Mouse (Mus musculus) heart, embryonic 11.5 days (tissue): ENCODE data around the gene Clmp. TPM values are rescaled to one million over a fixed set of nuclear protein-coding genes. Genes with fewer than 3 reads are reported as not detected.

Experiments
- ATAC-seq: fragments of 200-750 bp; cut with Nextera tagmentation; replicated peaks from 2 replicates; pipeline ENCODE4 v1.8.0; 2017; ENCODE audit warnings: moderate library complexity; ENCODE audit not compliant: insufficient number of reproducible peaks, low FRiP score, low TSS enrichment
- H3K27ac ChIP-seq: fragments of 300-500 bp; sonication (generic); 2 replicates; pipeline ENCODE4 v1.5.1; 2014; ENCODE audit warnings: mild to moderate bottlenecking, low read depth, low read length
- H3K27me3 ChIP-seq: fragments of 300-500 bp; sonication (generic); 2 replicates; pipeline ENCODE4 v1.6.1; 2014; ENCODE audit warnings: mild to moderate bottlenecking, low read length, mixed read lengths; ENCODE audit not compliant: control insufficient read depth, insufficient read depth
- H3K36me3 ChIP-seq: fragments of 300-500 bp; sonication (generic); 2 replicates; pipeline ENCODE4 v1.6.1; 2014; ENCODE audit warnings: mild to moderate bottlenecking, low read length, moderate library complexity, mixed read lengths; ENCODE audit not compliant: control insufficient read depth, insufficient read depth
- H3K4me1 ChIP-seq: fragments of 300-500 bp; sonication (generic); 2 replicates; pipeline ENCODE4 v1.6.1; 2014; ENCODE audit warnings: low read length; ENCODE audit not compliant: control insufficient read depth, insufficient read depth
- H3K4me2 ChIP-seq: fragments of 300-500 bp; sonication (generic); 2 replicates; pipeline ENCODE4 v1.6.1; 2014; ENCODE audit warnings: mild to moderate bottlenecking, moderate library complexity
- H3K4me3 ChIP-seq: fragments of 300-500 bp; sonication (generic); 2 replicates; pipeline ENCODE4 v1.5.1; 2014; ENCODE audit warnings: low read depth, low read length
- H3K9ac ChIP-seq: fragments of 300-500 bp; sonication (generic); 2 replicates; pipeline ENCODE4 v1.6.1; 2014; ENCODE audit warnings: mild to moderate bottlenecking, low read depth, low read length, moderate library complexity
- H3K9me3 ChIP-seq: fragments of 300-500 bp; sonication (generic); replicated peaks from 2 replicates; pipeline ENCODE4 v1.6.1; 2016; ENCODE audit warnings: low read length; ENCODE audit not compliant: control insufficient read depth
- WGBS: fragments of 180-500 bp; shearing (Covaris S2); extraction: QIAGEN DNeasy Blood & Tissue Kit; methylation state at CpG from one replicate; pipeline ENCODE4 v1.1.7; 2014; ENCODE audit not compliant: insufficient replicate concordance; 5-methylcytosine and 5-hydroxymethylcytosine counted together
- polyA plus RNA-seq: library from polyadenylated mRNA; unstranded; fragments of >200 nt; fragmentation: Nextera tagmentation; extraction: Ambion mirVana; gene quantifications from 2 replicates; pipeline ENCODE4 v1.2.1, GENCODE M21; 2014

Gene Clmp
- polyA plus RNA-seq, 1 experiment from 2014 or later, result 15.3 TPM

GRCm38 (mm10) chr9:40731591-40732048, 45.9 kb downstream of the Clmp start:
- 8% methylated on average over 7 of the region's 7 CpGs for WGBS

GRCm38 (mm10) chr9:40732302-40732701, 46.5 kb downstream of the Clmp start:
- no peak overlapping the region for H3K9ac ChIP-seq
- H3K4me2 ChIP-seq, result no peak overlapping the region; the same call in 1 of the 2 replicates
- ATAC-seq, result no peak
- no peak overlapping the region for H3K27ac ChIP-seq
- no peaks in the 10 kb centered on the region for H3K9me3 ChIP-seq
- H3K36me3 ChIP-seq, result no peaks in the 10 kb centered on the region
- WGBS, result 24% methylated on average over 2 of the region's 2 CpGs
- H3K4me1 ChIP-seq, result 0 out of 2 replicates have a peak, but pooled peaks cover 4% of the 10 kb centered on the region
- no peak overlapping the region for H3K4me3 ChIP-seq
- H3K27me3 ChIP-seq, result no peaks in the 10 kb centered on the region

More at GRCm38 (mm10) chr9:40731591-40732048, 45.9 kb downstream of the Clmp start:
- Histone ChIP-seq H3K9ac (peak overlapping the region; percentile 73), H3K4me2 (peak overlapping the region; percentile 73), H3K4me3 (peak overlapping the region; percentile 45), H3K4me1 (0 out of 2 replicates have a peak, but pooled peaks cover 4% of the 10 kb centered on the region), H3K9me3 (no peaks in the 10 kb centered on the region), H3K27ac (peak overlapping the region; percentile 82), H3K27me3 (no peaks in the 10 kb centered on the region), H3K36me3 (no peaks in the 10 kb centered on the region)
- ATAC-seq, result no peak

GRCm38 (mm10) chr9:40737117-40737516, 51.4 kb downstream of the Clmp start:
- no peak overlapping the region for H3K4me3 ChIP-seq
- no peak overlapping the region for H3K9ac ChIP-seq
- H3K4me1 ChIP-seq, result no peaks in the 10 kb centered on the region
- no peak overlapping the region for H3K4me2 ChIP-seq
- no peaks in the 10 kb centered on the region for H3K9me3 ChIP-seq
- 73% methylated on average over 6 of the region's 6 CpGs for WGBS
- H3K27ac ChIP-seq, result no peak overlapping the region
- no peaks in the 10 kb centered on the region for H3K36me3 ChIP-seq
- ATAC-seq, result no peak
- no peaks in the 10 kb centered on the region for H3K27me3 ChIP-seq

- Histone ChIP-seq H3K36me3 (no peaks in the 10 kb centered on the region), H3K9me3 (no peaks in the 10 kb centered on the region), H3K4me3 (no peak overlapping the region), H3K27ac (no peak overlapping the region), H3K4me2 (no peak overlapping the region), H3K9ac (no peak overlapping the region), H3K4me1 (peaks cover 13% of the 10 kb centered on the region), H3K27me3 (no peaks in the 10 kb centered on the region)
- 39% methylated on average over 7 of the region's 7 CpGs for WGBS
- ATAC-seq, result no peak
These were observed 57.8 kb downstream of the Clmp start for GRCm38 (mm10) chr9:40743525-40744034.

DNA sequence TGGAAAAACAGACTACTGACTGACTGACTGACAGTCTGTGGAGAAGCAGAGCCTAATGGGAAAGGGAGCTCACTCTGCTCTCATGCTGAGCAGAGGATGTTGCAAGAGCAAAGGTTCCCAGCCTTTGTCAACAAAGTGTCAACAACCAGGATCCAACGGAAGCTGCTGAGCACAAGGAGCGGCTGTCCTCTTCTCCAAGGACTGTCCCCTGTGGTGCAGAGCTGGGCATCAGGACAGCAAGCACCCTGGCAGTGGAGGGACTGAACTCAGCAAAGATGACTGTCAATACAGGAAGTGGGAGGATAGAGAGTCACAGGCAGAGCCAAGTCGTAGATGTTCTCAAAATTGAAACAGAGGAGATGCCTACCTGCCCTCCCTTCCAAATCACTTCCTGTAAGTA, 58.5 kb downstream of the Clmp start:
- no peak overlapping the region for H3K9ac ChIP-seq
- no peak overlapping the region for H3K4me3 ChIP-seq
- no peak overlapping the region for H3K4me2 ChIP-seq
- no peaks in the 10 kb centered on the region for H3K36me3 ChIP-seq
- H3K9me3 ChIP-seq, result no peaks in the 10 kb centered on the region
- H3K27me3 ChIP-seq, result no peaks in the 10 kb centered on the region
- WGBS, result 44% methylated on average over 3 of the region's 3 CpGs
- H3K27ac ChIP-seq, result no peak overlapping the region
- H3K4me1 ChIP-seq, result peaks cover 13% of the 10 kb centered on the region
- ATAC-seq, result no peak

GRCm38 (mm10) chr9:40746796-40747195, 61.0 kb downstream of the Clmp start:
- Histone ChIP-seq H3K4me1 (peaks cover 13% of the 10 kb centered on the region), H3K9ac (no peak overlapping the region)
- WGBS, result 80% methylated on average over 9 of the region's 9 CpGs

GRCm38 (mm10) chr9:40747249-40747648, 61.5 kb downstream of the Clmp start:
- no peaks in the 10 kb centered on the region for H3K9me3 ChIP-seq
- no peak overlapping the region for H3K4me2 ChIP-seq
- H3K4me1 ChIP-seq, result peaks cover 13% of the 10 kb centered on the region
- no peak overlapping the region for H3K9ac ChIP-seq
- no peak overlapping the region for H3K27ac ChIP-seq
- ATAC-seq, result no peak
- no peaks in the 10 kb centered on the region for H3K27me3 ChIP-seq
- WGBS, result 75% methylated on average over 9 of the region's 9 CpGs
- no peak overlapping the region for H3K4me3 ChIP-seq
- H3K36me3 ChIP-seq, result no peaks in the 10 kb centered on the region

More at GRCm38 (mm10) chr9:40746796-40747195, 61.0 kb downstream of the Clmp start:
- Histone ChIP-seq H3K36me3 (no peaks in the 10 kb centered on the region), H3K27me3 (no peaks in the 10 kb centered on the region), H3K4me3 (no peak overlapping the region), H3K9me3 (no peaks in the 10 kb centered on the region), H3K4me2 (no peak overlapping the region), H3K27ac (no peak overlapping the region)
- ATAC-seq, result no peak

GRCm38 (mm10) chr9:40749832-40750620, 64.3 kb downstream of the Clmp start:
- Histone ChIP-seq H3K4me1 (no peaks in the 10 kb centered on the region), H3K4me2 (no peak overlapping the region), H3K9ac (0 out of 2 replicates have a peak overlapping the region, but pooled peaks have one; percentile 16), H3K4me3 (no peak overlapping the region), H3K27me3 (no peaks in the 10 kb centered on the region), H3K36me3 (no peaks in the 10 kb centered on the region), H3K9me3 (no peaks in the 10 kb centered on the region), H3K27ac (no peak overlapping the region)
- no peak for ATAC-seq
- WGBS, result 63% methylated on average over 8 of the region's 8 CpGs
